Mouse (Mus musculus): Measurements from ENCODE around the gene Sytl1.

DNA sequence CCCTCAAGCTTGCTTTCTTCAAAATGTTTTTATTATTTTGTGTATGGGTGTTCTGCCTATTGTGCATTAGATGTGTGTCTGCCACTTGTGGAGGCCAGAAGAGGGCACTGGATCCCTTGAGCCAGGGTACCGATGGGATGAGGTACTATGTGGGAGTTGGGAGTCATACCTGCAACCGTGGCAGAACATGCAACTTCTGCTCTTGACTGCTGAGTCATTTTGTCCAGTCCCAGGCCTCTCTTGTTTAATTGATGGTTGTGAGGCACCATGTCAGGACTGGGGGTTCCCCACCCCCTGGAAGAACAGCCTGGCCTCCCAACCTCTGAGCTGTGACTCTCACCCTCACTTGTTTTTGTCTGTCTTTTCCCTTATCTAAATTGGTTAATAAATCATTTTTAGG lies 1.6 kb upstream of the Sytl1 start:
- no peak for TF ChIP-seq CTCF (conservative IDR thresholded peaks at IDR 0.05; ENCODE audit: low read length)
- TF ChIP-seq NANOG (IDR thresholded peaks at IDR 0.05; ENCODE audit: borderline replicate concordance, low read length) = no peak
